ENCODE assay signal across 8 mouse cellular contexts in the genomic region with DNA sequence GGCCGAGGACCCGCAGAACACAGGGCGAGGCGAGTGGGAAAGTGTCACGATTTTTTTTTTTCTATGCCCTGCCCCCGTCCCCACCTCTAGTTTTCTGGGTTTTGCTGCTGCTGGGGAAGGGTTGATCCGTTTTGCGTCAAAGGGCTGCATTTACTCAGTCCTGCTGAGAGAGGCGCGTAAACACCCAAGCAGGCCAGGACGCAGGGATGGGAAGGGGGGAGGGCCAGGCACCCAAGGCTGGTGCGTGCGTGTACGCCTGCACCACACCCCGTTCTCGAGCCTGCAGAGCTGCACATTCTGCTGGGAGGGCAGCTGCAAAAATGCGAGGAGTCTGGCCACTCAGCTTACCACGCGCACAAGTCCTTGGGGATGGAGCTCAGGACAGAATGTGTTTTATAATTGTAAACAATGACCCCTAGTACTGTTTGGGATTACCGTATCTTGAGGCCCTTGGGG. TPM values are rescaled to one million over a fixed set of nuclear protein-coding genes. Genes with fewer than 3 reads are reported as not detected.
DNase-seq lines count a peak whose midpoint lies in the region; ATAC-seq and TF ChIP-seq lines count a peak whose summit lies in the region.

No protein-coding gene starts in this region.

- TF ChIP-seq POLR2A in lung, adult 2 months (IDR thresholded peaks at IDR 0.05; ENCODE audit: borderline replicate concordance, extremely low read depth, low read depth, low read length): peak; percentile 80; the same call in 1 of the 2 replicates

- ATAC-seq in CD4-positive, CD25-positive, alpha-beta regulatory T cell, adult 4 months: peak; percentile 12
- peak; percentile 37 for ATAC-seq in neutrophil, adult 5-6 weeks (ENCODE audit: extremely low read depth, insufficient number of reproducible peaks, low FRiP score, poor library complexity, severe bottlenecking)

- TF ChIP-seq CTCF in lung, adult 2 months (IDR thresholded peaks at IDR 0.05; ENCODE audit: insufficient read depth, low read length): no peak

- peaks cover 8% of the 10 kb centered on the region for H3K4me1 ChIP-seq in lung, adult 2 months (ENCODE audit: control insufficient read depth, insufficient read depth, low read length)

- under 1% methylated on average over 20 of the region's 20 CpGs for WGBS in lung, adult 2 months

- DNase-seq in cerebellum, adult 11-12 months: peak; percentile 78
- peak; percentile 51 for DNase-seq in forelimb bud, embryonic 11.5 days (ENCODE audit: low read depth, low spot score)
- DNase-seq in heart, postnatal 4 days: peak; percentile 83
- DNase-seq in layer of hippocampus, adult 8-10 months (ENCODE audit: low spot score in 2 of 2): peak; percentile 70 to 77
- peak; percentile 77 for DNase-seq in lung, adult 2 months
- peak; percentile 78 to 90 for DNase-seq in urinary bladder, adult 18-20 months (ENCODE audit: low spot score in 2 of 2)

- peak overlapping the region; percentile 67 for H3K4me3 ChIP-seq in lung, adult 2 months (replicated peaks; ENCODE audit: extremely low read depth, low read depth, low read length)

RNA-seq across cellular contexts. Expression of a gene that starts 2.0 kb away (rescaled TPM):
- polyA plus RNA-seq in CD4-positive, CD25-positive, alpha-beta regulatory T cell, adult 4 months (2017; shearing (Covaris generic)): 1 to 10 TPM; 1.5 to 1.9 TPM
- 10 to 100 TPM; 25.0 to 26.8 TPM for total RNA-seq in heart, postnatal 4 days (2021)
- 10 to 100 TPM; 42.6 to 75.6 (median 59.2) TPM for total RNA-seq in layer of hippocampus, adult 8-10 months (2022)
- polyA plus RNA-seq in lung, adult 2 months (2012; rRNA removed): 22.6 and 25.2 TPM in 2 replicates
- 133 and 140 TPM in 2 replicates for total RNA-seq in neutrophil, adult 5-6 weeks (2017)

Comparison
In these comparisons a context has a peak if more than half of its experiments do, and no peak if none do; other contexts are left out.
1. Peak in every context shown above with its lines: DNase-seq, ATAC-seq and H3K4me3 ChIP-seq.